Mouse (Mus musculus) layer of hippocampus, adult 2 months (tissue): ENCODE data around the gene Gtf3c1. TPM values are rescaled to one million over a fixed set of nuclear protein-coding genes. Genes with fewer than 3 reads are reported as not detected.

Experiments used
- DNase-seq, 2 experiments: peaks; one replicate each; pipeline ENCODE4 v3.0.0; 2022; ENCODE audit warnings: low spot score in 2 of 2
- H3K27ac ChIP-seq: fragments of 200-600 bp; 2 replicates; pipeline ENCODE4 v1.8.1; 2022
- H3K4me3 ChIP-seq: fragments of 200-600 bp; 2 replicates; pipeline ENCODE4 v1.8.1; 2022; ENCODE audit warnings: mild to moderate bottlenecking
- CTCF ChIP-seq: fragments of 200-600 bp; conservative IDR thresholded peaks from 2 replicates; pipeline ENCODE4 v1.8.1; 2022; ENCODE audit warnings: antibody characterized with exemption, mild to moderate bottlenecking, moderate library complexity
- total RNA-seq, 2 experiments: library from RNA; stranded (reverse); gene quantifications; 2 replicates each; pipeline ENCODE4 v1.2.3; 2021

Gene Gtf3c1
- total RNA-seq, 2 experiments from 2014 or later = 108 to 113 TPM

DNA sequence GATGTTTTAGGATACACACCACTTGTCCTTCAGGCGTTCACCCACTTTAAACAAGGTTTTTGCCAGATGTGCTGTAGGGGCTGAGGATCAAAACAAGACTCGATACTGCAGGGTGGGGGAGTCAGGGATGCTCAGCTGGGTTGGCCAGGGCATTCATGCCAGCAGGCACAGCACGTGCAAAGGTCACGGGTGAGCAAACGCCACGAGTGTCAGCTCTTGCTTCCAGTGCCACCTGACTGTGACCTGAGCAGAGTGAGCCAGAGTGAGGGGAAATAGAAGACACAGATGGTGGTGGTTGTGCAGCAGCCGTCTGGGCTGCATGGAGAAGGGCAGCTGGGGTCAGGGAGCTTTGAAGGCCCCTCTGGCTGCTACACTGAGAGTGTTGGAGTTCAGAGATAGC lies 81.8 kb downstream of the Gtf3c1 start:
- no peak for TF ChIP-seq CTCF
- Histone ChIP-seq H3K4me3 (no peak overlapping the region), H3K27ac (no peak overlapping the region)
- DNase-seq = no peak

DNA sequence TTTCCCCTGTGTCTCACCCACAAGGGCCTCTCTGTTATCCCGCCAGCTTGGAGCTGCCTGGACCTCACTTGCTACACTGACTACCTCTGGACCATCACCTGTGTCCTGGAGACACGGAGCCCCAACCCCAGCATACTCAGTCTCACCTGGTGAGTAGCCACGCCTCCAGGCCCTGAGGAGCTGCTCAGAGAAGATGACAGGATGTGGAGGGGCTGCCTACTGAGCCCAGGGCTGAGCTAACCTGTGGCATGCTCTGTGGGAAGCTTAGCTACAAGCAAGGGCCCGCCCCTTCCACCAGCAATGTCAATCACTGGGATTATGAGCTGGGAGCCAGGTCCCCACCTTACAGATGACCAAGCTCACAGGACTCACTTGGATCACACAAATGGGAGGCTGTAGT lies 82.4 kb downstream of the Gtf3c1 start:
- H3K27ac ChIP-seq = no peak overlapping the region
- no peak overlapping the region for H3K4me3 ChIP-seq
- DNase-seq = no peak
- TF ChIP-seq CTCF = no peak

DNA sequence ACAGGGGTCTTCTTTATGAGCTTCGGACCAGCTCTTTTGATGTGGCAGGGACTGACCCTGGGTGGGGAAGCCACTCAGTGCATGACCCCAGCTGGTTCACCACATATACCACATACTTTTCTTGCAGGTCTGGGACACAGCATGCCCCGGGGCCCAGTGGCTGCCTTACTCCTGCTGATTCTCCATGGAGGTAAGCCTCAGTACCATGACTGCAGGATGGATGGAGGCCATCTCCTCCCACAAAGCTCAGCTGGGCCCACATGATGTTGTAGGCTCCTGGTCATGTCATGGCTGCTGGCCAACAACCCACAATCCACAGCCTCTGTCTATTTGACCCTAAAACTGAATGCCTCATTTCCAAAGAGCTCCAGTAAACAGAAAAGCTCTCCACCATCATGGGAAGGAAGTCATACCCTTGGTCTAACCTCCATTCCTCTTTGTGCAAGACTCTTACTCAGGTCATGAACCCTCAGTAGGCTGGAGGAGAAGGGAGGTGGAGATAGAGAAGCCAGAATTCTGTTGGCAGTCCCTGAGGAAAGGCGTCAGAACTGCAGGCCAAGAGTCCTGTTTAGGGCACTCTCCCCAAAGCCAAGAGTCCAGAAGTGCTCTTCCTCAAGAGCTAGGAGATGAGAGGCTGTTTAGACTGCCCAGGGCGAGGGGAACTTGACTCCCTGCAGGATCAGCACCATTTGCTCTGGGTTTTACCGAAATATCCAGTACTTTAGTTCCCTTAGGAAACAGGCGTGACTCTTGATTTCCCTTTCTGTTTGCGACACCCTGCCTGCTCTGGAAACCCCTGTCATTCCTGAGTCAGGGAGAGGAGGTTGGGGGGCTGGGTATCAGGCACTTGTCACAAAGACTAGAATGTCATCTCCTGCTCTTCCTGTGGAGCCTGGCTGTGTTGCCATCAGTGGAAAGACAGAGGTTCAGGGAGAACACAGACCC lies 84.6 kb downstream of the Gtf3c1 start:
- Histone ChIP-seq H3K27ac (no peak overlapping the region), H3K4me3 (no peak overlapping the region)
- TF ChIP-seq CTCF = no peak
- DNase-seq = no peak

DNA sequence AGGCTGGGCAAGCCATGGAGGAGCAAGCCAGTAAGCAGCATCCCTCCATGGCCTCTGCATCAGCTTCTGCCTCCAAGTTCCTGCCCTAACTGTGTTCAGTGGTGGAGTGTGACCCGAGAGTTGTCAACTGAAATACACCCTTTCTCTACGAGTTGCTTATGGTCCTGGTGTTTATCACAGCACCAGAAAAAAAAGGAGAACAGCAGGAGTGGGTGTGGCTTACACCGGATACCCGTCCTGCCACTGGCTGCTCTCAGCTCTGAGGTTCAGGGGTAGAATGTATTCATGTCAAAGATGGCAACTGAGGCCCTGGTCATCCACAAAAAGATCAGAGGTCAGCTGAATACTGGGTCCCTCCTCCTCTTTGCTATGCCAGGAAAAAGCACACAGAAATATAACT lies 87.5 kb downstream of the Gtf3c1 start:
- Histone ChIP-seq H3K4me3 (no peak overlapping the region), H3K27ac (no peak overlapping the region)
- no peak for TF ChIP-seq CTCF
- DNase-seq = no peak

DNA sequence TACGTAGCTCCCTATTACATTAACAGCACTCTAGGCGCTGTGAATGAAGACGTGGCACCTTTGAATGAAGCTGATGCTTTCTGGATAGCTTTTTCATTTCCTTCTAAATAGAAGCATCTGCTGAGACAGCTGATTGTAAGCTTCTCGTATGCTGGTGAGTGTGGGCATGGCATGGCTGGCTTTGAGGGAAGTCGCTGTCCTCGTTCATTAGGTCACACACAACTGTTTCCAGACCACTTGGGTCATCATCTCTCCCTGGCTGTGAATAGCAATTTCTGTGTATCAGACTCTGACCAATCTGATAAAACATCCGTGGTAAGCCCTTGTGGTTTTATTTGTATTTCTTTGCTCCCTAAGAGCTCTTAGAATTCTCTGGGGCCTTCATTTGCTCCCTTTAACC lies 89.6 kb downstream of the Gtf3c1 start:
- no peak for DNase-seq
- Histone ChIP-seq H3K4me3 (no peak overlapping the region), H3K27ac (no peak overlapping the region)
- no peak for TF ChIP-seq CTCF

DNA sequence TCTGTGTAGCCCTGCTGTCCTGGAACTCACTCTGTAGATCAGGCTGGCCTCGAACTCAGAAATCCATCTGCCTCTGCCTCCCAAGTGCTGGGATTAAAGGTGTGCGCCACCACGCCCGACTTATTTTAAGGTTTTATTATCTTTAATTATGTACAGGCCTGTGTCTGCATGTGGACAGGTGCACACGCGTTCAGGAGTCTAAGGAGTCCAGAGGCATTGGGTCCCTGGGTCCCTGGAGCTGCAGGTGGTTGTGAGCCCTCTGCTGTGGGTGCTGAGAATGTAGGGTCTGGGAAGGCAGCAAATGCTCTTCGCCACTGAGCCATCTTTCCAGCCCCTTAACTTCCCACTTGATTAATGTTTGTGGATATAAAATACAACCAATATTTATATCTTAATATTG lies 92.1 kb downstream of the Gtf3c1 start:
- no peak for TF ChIP-seq CTCF
- DNase-seq = no peak
- no peak overlapping the region for H3K4me3 ChIP-seq
- no peak overlapping the region for H3K27ac ChIP-seq

DNA sequence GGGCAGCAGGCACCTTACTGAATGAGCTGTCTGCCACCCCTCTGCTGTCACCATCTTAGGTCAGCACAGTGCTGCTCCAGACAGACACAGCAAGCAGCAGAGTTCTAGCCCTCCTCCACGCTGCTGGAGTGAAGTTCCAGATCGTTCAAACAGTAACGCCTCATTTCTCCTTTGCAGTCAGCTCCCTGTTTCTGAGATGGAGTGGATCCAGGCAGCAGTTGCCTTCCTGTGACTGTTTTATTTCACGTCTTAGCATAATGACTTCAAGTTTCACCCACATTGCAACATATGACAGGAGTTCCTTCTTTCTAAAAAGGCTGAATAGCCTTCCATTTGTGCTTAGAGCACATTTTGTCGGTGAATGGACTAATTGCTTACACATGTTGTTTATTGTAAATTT lies 94.0 kb downstream of the Gtf3c1 start:
- DNase-seq = no peak
- no peak overlapping the region for H3K27ac ChIP-seq
- H3K4me3 ChIP-seq = no peak overlapping the region
- no peak for TF ChIP-seq CTCF

DNA sequence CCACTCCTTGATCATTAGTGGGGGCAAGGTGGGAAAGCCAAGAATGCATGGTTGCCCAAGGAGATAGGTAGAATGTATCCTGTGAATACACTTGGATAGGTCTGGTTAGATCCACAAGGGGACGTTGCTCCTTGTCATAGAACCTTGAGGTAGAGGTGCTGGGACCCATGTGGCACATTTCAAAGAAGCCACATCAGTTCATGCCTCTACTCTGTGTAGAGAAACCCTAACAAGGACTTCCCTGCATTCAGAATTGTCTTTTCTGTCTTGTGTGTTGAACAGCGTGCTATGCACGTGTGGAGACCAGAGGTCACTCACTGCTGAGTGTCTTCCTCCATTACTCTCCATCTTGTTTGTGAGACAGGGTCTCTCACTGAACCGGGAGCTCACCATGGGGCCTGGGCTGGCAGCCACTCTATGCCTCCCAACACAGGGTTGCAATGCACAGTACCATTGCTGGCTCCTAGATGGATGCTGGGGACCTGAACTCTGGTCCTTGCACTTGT lies 99.3 kb downstream of the Gtf3c1 start:
- no peak for DNase-seq
- Histone ChIP-seq H3K27ac (no peak overlapping the region), H3K4me3 (no peak overlapping the region)
- TF ChIP-seq CTCF = no peak

DNA sequence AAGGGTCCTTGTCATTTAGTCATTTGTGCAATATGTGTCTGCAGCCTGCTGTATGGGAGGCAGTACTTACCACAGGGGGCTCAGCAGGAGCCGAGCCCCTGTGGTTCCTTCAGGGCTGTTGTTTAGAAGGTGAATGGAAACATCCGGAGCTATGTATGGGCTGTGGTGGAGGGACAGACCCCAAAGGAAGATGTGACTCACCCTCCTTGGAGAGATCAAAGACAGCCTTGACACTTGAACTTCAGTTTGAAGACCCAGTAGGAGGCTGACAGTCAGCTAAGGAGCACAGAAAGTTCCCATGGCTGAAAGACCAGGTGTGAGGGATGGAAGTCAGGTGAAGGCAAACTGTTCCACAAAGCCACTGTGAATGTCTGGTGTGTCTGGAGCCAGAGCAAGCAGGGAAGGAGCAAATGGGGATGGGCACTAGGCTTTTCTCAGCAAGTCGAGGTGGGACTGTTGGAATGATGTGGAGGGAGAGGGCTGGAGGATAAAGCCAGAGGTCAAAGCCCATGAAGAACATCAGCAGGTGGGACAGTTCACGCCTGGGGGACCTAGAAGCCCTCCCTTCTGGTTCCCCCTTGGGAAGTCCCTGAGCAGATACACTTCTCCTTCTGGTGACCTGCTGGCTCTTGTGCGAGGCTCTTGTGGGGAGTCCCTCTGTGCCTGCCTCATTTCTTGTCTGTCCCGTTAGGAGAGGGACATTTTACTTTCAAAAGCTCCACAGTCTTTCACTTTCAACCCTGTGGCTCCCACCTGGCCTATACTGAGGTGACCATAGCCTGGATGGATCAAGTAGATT lies 100.0 kb downstream of the Gtf3c1 start:
- no peak for TF ChIP-seq CTCF
- no peak overlapping the region for H3K4me3 ChIP-seq

DNA sequence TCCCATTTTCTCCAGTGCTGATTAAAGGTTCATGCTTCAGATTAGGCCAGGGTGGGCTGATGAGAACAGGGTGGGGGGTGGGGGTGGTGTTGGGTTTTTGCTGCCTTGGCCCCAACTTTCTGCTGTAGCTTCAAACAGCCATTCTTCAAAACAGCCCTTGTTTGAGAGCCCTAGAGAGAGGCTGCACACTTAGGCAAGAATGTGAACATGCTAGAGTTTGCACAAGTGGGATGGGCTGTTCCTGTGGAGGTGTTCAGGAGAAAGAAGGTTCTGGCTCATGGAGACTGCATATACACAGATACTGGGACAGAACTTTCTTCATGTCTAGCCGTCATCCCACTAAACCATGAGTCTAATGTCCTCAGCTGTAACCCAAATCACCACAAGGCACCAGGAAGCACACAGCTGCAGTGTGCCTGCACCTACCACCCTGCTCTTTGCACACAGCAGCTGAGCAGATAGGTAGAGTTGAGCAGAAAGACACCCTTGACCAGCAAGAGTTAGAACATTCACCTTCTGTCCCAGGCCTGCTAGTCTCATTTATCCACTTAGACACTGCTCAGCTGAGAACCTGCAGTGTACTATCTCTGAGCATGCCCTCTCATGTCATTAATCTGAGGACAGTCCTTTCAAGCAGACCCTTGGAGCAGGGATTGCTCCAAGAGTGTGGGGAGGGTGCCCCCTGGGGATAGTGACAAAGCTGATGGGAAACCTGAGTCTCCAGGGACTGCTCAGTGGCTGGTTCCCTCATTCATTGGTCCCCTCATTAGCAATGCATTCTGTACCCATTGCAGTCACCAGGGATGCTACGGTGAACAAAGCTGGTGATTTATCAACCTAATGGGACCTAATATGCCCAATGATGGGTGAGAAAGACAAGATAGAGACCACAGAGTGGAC lies 101.1 kb downstream of the Gtf3c1 start:
- Histone ChIP-seq H3K27ac (no peak overlapping the region), H3K4me3 (no peak overlapping the region)
- TF ChIP-seq CTCF = no peak
- DNase-seq = no peak

More for the DNA sequence above, 100.0 kb downstream of the Gtf3c1 start:
- no peak for DNase-seq
- no peak overlapping the region for H3K27ac ChIP-seq

DNA sequence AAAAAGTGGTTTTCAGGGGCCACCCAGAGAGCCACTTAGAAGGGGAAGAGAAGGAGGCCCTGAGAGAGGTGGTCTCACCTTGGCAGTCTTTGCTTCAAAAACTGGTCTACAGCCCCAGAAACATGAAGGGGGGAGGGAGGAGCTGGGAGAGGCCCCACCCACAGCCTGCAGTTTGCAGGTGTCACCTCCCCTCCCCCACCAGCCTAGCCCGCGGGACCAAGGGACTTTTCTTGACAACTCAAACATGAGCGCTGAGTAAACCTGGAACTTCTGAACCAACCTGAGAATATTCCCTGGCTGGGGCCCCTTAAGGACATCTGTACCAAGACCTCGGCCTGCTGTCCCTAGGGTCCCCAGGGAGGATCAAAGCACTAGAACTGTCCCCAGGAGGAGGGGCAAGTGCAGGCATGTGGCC lies 101.8 kb downstream of the Gtf3c1 start:
- Histone ChIP-seq H3K27ac (no peak overlapping the region), H3K4me3 (no peak overlapping the region)
- no peak for TF ChIP-seq CTCF
- no peak for DNase-seq
